Mouse (Mus musculus): Measurements from ENCODE around the gene 1700001O22Rik. TPM values are rescaled to one million over a fixed set of nuclear protein-coding genes. Genes with fewer than 3 reads are reported as not detected.
A peak's percentile ranks its signal among the peaks of the same experiment; 100 is the strongest.

The 1700001O22Rik gene
- total RNA-seq, 2 experiments from 2014 or later: 2.4 to 8.2 TPM

DNA sequence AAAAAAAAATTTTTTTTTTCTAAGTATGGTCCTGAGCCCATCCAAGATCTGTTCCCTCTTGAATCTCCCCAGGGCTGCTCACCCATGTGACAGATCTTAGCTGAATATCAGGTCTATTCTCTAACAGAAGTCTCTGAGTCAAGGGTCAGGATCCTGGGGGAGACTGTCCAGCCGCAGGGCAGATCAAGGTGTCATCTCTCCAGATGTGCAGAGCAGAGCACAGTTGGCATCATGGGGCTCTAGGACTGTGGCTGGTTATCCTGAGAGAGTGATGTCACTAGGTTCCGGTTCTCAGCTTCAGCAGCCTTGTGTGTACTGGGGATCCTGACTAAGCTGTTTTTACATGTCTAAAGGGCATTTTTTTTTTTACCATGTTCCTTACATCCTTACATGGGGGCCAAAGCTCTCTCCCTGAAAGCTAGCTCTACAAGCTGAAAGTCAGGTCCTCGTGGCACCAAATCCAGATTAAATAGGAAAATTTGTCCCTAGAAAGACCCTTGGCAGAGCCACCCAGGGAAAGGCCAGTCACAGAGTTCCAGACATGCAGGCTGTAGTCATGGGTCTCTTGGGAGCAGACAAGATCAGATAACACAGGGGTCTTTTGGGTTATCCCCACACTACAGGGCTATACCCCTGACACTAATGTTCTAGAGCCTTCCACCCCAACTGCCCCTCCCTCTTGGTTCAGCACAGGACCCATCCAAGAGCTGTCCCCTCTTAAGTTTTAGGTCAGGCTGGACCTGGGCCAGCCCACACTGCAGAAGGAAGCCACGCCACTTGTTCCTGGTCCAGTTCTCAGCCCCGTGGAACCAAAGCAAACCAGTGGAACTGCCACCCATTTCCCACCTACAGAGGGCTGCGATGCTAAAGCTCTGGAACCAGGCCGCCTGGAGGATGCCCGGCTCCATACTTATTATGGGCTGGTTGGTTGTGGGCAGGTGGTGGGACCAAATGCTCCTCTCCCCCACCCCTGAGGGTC, 20.9 kb downstream of the 1700001O22Rik start:
- no peak for DNase-seq (ENCODE audit: low spot score)

DNA sequence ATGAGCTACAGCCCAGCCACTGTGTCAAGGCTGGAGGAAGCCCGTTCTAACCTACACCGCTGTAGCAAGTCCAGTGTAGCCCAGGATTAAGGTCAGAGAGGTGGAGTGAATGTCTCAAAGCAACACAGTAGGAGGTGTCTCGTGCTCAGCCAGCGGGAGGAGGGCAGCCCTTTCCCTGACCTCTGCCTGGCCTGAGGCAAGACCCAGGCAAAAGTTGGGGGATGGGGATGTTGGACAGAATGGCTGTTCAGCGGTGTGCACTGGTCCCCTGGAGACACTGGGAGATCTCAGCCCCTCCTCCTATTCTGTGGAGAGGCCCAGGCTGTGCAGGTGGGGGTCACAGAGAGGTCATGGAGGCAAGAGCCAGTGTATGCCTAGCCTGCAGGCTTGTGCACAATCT, 24.2 kb downstream of the 1700001O22Rik start:
- DNase-seq (ENCODE audit: low spot score): no peak

DNA sequence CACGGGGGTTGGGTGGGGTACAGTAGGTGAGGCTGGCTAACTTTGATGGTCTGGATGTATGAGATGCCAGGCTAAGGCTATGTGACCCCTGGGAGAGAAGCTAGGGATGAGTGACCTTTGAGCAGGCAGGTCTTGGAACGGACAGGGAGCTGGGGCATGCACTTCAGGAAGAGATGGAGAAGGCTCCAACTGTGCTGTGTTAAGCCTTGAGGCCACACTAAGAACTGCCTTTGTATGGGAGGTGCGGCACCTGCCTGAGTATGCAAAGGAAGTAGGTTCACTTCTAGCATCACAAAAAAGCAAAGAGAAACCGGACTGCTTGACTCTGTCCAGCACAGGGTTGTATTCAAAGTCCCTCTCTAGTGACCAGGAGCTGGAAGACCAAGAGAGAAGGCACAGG, 25.2 kb downstream of the 1700001O22Rik start:
- no peak for DNase-seq (ENCODE audit: low spot score)

DNA sequence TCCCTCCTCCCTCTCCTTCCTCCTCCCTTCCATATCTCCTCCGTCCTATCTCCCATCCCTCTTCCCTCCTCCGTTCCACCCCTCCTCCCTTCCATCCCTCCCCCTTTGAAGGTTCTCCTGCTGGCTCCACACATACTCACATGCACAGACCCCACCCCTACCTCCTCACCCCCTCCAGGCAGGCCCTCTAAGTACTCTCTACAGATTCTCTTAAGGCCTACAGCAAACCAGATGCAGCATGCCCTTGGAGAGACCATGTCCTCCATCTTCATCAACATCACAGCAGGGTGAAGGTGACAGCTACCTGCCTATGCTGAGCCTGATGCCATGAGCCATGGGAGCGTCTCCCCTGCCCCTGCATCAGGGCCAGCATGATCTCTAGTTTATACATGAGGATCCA, 26.2 kb downstream of the 1700001O22Rik start:
- DNase-seq (ENCODE audit: low spot score): no peak

DNA sequence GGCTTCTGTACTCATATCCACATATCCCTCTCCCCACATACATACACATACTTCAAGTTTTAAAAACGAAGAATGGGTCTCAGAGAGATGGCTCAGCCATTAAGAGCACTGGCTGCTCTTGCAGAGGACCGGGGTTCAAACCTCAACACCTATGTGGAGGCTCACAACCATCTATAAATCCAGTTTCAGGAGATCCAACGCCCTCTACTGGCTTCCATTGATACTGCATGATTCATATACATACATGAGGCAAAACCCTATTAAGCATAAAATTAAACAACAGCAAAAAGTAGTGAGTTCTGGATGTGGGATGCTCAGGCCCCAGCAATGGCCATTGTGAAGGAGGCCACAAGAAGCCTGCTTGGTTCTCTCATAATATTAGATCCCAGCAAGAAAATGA, 27.5 kb downstream of the 1700001O22Rik start:
- no peak for DNase-seq (ENCODE audit: low spot score)

DNA sequence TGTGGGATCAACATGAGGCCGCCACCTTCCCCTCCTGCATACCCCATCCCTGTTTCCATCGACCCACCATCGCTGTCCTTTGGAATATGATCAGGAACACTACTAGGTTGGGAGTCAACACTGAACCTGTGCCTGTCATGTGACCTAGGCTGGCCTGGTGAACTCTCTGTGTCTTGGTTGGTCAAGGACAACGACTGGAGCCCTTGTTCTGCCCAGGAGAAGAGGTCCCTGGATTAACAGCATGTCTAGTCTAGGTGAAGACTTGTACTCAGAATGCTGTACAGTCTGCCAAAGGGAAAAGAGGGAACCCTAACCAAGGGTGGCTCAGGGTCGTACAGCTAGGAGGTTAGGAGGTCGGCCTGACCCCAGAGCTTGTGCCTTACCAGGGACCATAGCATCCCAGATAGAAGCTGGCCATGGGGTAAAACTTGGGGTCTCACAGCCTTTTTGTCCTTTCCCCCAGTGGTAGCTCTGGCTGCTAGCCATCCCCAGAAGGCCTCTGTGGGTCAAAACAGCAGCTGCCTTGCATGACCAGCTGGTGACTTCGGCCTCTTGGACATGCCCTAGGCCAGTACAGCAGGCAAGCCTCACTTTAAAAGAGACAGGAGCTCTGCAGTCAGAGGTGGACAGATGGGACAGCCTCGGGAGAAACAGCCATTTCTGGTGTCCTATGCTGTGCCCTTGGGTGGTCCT, 30.0 kb downstream of the 1700001O22Rik start:
- no peak for DNase-seq (ENCODE audit: low spot score)

DNA sequence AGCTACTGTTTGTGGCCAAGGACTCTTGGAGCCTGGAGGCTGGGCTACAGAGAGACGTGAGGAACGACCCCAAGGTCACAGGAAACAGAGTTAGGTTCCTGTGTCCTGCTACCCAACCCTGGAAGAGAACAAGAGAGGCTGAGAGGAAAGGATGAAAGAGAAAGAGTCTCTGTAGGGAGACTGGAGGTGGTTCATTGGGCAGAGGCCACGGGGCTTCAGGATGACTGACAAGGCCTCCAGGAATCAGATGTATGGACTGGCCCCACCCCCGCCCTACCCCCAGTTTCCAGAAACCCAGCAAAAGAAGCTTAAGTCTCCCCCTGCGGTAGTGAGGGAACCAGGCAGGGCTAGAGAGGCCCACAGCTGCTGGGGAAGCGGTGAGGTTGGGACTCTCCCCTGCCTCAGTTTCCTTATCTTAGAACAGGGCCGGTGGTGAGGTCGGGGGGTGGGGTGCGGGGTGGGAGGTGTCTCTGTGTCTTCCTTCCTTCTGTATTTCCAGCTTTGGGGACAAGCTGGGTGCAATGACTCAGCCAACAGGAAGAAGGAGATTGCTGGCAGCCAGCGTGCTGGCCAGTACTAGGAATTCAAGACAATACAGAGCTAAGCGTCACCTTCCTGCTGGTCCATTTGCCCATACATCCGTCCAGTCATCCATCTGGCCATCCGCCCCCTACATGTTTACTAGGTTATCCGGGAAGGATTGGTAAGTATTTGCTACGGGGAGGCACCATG, 30.7 kb downstream of the 1700001O22Rik start:
- no peak for DNase-seq (ENCODE audit: low spot score)

DNA sequence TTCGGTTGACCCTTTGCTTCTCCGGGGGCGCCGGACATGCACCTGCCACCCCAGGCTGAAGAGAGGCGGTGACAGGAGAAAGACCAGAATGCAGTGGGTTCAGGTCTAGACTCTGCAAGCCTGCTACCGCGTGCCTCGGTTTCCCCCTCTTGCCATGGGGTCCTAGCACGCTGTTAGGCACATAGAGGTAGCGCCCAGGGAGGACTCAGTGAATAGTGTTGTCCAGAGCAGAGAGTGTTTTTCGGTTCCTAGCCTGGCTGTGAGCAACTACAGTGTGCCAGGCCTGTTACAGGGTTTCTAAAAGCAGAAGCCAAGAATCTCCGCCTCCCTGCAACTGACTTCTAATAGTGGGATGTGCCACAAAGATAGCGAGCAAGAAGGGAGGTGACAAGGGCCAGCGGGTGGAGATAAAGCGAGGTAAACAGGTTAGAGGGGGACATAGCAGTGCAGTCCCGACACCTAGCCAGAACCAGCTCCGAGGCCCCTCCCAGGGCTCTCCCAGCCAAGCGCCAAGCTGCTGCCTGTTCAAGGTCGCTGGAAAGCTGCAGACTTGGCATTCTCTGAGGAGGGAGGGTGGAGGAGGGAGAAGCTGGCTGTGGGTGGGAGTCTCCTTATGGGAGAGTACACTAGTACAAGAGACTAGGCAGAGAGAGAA, 31.5 kb downstream of the 1700001O22Rik start:
- DNase-seq (ENCODE audit: low spot score): peak; percentile 57

DNA sequence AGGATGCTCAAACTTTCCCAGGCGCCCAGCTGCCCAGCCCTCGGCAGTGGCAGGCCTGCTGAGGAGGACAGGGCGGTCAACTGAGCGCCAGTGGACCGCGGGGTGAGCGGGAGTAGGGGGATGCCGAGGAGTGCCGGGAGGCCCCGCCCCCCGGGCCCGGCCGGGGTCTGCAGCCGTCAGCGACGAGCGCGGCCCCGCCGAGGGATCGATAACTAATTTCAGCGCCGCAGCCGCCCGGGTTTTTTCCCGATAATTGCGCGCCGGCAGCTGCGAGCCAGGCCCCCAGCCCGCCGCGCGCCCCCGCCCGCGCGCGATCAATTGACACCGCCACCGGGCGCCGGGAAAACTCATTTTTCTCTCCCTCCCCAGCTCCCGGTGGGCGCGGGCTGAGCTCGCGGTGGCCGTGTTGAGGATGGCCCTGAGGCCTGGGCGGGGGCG, 32.1 kb downstream of the 1700001O22Rik start:
- no peak for DNase-seq (ENCODE audit: low spot score)

DNA sequence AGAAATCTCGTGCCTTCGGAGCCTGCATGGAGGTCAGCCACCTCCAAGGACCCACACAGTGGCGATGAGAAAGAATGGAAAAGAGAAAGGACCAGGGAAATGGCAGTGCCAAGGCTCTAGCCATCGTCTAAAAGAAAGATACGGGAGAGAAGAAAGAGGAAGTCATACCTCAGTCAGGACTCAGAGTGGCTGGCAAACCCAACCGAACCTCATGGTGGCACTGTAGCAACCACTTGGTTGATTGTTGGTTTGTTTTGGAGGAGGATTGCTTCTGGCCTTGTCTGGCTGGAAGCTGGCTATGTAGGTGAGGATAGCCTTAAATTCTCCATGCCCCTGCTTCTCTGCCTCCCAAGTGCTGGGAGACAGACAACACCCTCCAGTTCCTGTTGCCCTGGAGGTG, 34.3 kb downstream of the 1700001O22Rik start:
- no peak for DNase-seq (ENCODE audit: low spot score)

DNA sequence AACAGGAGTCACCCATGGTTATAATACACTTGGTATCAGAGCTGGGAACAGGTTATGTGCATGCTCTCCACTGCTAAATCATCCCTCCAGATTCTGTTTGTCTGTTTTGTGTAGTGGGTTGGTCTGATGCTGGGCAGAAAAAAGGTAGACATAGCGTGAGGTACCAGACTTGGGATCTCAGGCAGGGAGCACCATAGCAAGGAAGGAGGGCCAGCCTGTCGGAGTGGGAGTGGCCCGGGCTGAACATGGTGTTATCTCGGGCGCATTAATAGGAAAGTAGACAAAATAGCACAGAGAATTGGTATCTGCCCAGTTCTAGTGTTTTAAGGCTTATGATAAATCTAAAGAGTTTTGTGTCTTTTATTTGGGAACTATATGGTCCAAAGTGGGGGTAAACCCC, 34.9 kb downstream of the 1700001O22Rik start:
- no peak for DNase-seq (ENCODE audit: low spot score)

DNA sequence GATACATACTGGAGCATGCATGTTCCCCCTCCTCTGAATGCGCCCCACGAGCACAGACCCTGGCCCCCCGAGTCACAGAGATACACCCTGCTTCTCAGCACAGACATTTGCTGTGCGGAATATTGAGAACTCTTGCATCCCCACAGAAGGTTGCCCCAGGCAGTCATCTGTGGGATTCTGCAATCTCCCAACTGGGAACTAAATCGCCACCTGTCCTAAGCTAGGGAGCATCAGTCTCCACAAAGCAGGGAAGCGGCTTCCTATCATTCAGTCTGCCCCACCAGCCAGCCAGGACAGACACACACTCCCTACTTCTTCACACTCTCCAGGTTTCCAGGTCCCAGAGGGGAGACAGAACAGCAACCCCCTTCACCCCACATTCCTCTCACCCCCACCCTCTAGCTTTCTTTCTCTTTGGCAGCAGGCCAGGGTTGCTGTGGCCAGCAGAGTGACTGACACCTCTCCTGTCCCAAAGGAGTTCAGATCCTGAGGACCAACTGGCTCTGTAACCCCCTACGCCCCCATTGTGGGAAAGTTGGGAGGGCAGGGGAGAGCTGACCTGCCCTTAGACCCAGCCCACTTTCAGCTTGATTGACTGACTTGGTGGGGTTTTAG, 35.7 kb downstream of the 1700001O22Rik start:
- no peak for DNase-seq (ENCODE audit: low spot score)

DNA sequence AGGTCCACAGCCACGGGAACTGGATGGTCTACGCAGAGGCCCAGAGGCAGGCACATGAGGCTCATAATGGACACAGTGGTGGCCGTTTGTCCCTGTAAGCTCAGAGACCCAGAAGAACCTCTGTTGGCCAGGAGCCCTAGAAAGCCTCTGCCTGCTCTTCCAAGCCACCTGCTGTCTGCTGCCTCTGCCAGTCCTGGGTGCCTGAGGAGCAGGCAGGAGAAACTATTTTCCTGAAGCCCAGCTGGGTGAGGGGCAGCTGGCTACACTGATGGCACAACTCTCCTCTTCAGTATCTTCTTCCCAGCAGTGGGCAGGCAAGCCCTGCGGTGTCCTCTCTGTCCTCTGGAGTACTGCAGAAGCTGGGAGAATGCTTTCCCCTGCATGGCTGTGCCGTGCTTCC, 37.0 kb downstream of the 1700001O22Rik start:
- no peak for DNase-seq (ENCODE audit: low spot score)

DNA sequence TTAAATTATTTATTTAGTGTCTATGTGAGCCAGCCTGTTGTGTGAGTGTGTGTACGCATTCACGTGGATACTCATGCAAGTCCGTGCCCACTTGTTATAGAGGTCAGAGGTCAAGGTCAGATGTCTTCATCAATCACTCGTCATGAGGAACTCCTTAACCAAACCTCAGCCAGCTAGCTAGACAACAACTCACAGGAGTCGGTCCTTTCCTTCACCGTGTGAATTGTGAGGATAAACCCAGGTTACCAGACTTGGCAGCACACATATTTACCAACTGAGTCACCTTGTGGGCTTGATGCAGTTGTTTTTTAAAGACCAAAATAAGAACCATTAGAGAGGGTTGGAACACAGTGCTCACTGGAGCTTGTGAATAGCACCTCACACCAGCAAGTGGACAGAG, 42.8 kb downstream of the 1700001O22Rik start:
- no peak for DNase-seq (ENCODE audit: low spot score)

DNA sequence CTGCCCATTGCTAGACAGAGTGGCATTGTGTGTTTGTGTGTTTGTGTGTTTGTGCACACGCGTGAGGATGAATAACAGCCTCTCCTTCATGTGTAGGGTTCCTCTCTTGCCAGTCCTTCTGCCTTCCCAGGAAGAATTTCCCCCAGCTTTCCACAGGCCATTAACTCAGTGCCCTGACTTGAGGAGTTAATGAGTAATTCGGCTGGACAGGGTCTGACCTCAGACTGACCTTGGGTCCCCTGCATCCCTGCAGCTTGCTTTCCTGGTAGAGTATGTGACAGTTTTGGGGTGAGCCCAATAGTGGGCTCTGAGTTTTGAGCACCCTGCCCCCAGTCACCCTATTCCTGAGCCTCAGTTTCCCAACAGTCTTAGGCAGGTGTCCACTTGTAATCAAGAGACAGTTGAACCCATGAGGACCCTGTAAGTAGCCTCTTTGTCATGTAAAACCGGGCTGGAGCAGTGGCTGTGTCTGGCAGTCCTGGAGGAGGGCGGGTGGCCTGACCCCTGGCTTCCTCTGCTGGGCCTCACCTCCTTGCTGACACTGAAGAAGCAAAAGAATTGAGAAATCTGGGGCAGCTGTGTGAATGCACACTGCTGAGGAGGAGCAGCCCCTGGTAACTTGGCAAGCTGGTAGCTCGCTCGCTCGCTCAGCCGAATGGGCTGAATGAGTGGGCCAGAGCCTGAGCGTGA, 43.5 kb downstream of the 1700001O22Rik start:
- no peak for DNase-seq (ENCODE audit: low spot score)

DNA sequence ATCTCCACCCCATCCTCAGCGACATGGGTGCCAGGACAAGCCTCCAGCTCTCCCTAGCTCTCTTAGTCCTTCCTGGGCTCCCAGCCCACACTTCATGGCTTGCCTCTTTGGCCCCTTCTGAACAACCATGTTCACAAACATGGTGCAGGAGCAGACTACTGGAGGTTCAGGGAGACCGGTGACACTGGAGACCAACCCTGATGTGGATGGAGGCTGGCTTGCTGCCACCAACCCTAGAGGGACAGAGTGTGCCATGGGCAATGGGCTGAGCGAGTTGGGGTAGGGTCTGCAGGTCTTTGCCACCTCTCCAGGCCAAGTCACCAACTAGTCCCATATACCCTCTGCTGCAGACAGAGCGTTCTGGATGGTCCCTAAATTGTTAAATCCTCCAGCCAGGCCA, 44.0 kb downstream of the 1700001O22Rik start:
- no peak for DNase-seq (ENCODE audit: low spot score)

DNA sequence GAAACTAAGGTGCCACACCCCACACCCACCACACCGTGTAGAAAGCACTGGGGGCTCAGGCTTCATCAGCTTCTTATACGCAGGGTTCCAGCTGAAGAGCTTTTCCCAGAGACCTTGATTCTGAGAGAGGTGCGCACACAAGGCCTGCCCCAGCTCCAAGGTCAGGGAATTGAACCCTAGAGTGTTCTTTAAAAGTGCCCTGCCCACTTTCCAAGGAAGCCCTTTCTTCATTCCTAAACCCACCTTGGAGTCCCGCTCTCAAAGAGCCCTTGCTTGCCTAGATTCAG, 44.4 kb downstream of the 1700001O22Rik start:
- no peak for DNase-seq (ENCODE audit: low spot score)

DNA sequence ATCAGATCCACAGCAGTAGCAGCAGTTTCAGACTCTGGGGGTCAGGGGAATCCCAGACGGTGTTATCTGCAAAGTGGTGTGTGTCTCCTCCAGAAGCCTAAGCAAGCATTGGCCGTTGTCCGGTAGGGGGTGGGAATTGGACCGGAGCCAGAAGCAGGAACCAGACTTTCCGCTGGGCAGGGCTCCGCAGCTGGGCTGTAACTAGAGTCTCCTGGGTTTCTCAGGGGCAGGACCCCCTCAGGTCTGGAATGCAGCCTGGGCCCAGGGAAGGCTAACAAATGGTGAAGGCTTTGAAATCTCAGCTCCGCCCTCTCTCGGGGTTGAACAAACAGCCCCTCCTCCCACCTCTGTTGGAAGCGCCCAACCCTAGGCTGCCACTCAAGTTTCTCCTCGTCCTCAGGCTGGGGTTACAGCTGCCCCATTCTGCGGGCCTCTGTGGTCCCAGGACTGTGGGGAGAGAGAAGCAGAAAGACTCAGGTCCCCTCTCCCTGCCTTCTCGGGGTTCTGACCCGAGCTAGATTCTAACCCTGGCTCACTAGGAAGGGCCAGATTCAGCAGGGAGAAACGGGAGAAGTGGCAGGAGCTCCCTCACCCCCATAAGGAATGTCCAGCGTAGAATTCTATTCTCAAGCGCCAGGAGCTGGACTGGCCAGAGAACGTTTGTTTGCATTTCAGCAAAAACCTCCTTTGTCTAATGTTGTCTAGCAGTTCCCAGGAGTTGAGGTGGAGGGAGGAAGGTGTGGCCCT, 44.9 kb downstream of the 1700001O22Rik start:
- DNase-seq (ENCODE audit: low spot score): peak; percentile 89

DNA sequence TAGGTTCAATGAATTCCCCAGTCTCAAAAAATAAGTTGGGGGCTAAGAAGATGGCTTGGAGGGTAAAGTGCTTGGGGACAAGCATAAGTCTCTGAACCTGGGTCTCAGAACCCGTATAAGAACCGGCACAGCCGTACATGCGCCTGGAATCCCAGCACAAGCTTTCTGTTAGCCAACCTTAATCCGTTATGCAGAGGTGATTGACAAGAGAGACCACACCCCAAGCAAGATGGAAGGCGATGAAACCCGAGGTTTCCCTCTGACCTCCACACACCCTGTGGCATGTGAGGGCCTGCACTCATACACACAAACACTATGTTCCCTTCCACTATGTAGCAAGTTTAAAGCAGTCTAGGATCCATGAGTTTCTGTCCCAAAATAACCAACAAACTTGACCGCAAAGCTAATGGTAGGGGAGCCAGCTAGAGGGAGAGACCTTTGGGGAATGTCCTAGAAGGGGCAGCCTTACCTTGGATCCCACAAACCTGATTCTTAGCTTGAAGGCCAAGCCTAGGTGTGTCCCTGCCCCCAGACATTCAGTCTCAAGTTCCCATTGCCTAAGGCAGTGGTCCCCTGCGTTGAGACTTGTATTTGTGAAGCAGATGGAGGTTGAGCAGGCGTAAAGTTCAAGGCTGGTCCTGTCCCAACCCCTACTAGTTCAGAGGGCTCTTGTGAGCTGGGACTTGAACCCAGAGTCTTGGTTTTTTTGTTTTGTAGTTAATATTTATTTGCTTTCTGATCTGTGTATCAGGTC, 46.3 kb downstream of the 1700001O22Rik start:
- DNase-seq (ENCODE audit: low spot score): no peak
